Mouse (Mus musculus) lung, postnatal 14 days (tissue): ENCODE measurements around the gene Gm47289.

Experiments
- DNase-seq: peaks from one replicate; pipeline ENCODE4 v3.0.0; 2021

The Gm47289 gene

DNA sequence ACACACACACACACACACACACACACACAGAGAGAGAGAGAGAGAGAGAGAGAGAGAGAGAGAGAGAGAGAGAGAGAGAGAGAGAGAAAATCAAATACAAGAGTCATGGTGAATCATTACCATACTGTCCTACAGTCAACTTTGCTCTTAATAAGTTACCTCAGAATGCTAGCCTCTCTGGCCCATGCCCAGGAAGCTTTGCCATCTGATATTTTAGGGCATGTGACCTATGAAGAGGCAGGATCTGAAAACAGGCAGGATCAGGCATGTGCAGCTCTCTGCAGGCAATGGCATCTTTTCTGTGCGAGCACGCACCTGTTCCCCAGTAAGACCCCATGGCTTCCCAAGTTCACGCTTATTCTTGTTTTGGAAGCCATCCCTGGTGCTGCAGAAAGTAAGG lies 1.7 kb downstream of the Gm47289 start:
- no peak for DNase-seq

DNA sequence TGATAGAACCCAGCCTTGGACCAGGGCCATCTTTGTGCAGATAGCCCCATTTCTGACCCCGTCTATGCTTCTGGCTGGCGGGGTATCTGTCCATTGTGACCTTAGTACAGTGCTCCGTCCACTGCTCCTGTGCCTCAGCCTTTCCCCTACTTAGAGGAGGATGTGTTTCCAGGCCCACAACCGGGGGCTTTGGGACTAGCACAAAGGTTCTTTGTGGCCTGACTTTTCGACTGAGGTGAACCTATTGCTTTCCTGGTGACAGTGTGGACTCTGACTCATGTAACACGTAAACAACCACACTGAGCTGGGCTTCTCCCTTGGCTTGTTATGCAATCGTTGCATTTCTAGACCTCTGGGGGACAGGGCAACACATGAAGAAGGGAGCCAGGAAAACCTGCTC lies 5.8 kb downstream of the Gm47289 start:
- no peak for DNase-seq

DNA sequence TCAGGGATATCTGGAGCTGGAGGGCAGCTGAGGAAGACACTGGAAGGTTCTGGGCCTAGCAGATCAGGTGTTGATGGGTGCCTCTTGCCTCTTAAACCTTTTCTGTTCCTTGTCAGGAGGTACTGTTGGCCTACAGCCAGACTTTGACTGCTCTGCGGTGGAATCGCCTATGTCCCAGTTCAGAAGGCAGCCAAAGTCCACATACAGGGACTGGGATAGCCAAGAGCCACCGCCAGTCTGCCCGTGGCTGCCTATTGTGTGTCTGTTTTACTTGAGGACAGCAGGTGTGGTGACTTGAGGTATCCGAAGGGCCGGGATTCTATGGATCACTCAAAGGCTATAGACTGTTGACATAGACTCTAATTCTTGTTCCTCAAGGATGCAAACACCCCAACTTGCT lies 6.6 kb downstream of the Gm47289 start:
- no peak for DNase-seq

DNA sequence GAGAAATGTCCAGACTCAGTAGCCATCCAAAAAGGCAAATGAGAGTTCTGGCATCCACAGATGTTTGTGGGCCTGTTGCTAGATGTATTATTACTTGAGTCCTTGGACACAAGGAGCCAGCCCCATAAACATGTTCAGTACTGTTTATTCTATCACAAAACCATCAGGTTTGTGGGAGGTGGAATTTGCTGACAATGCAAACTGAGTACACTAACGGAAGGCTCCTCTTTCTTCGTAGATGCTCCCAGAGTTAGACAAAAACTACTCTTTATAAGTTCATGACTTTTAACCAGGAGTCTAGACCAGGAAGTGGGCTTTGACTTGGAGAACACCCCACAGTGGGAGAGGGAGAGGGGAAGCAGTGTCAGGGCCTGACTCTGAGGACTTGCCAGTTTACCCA lies 8.6 kb downstream of the Gm47289 start:
- no peak for DNase-seq

DNA sequence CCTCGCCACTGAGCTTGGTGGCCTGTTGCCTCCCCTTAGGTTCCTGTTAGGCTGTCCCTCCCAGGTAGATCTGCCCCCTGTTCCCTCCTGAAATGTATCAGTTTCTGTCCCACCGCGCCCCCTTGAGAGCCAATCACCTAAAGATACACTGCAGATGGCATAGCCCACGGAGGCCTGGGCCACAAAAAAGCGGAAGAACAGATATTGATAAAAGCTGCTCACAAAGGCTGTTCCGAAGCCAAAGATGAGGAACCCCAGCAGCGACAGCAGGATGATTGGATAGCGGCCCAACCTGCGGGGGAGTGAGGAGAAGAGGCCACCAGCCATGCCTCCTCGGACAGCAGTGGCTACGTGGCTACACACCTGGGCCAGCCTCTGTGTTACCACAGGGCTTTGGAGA lies 20.3 kb downstream of the Gm47289 start:
- no peak for DNase-seq

DNA sequence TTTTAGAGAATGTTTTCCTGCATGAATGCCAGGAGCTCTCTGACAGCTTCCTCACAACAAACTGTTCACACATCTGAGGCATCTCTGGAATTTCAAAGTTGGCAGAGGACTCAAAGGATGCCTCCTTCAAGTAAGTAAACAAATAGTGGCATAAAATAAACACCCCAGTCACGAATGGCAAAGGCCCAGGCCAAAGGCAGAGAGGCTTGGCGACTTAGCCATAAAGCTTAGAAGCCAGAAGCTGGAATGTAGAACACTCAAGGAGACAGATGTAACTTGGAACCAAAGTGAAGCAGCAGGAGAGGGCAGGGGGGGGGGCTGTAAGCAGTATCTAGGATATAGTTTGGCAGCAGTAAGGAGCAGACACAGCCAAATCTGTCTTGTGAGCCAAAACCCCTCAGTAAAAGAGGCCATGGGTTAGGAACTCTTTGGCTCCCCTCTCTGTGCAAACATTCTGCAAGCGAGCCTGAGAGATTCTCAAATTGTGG lies 22.3 kb downstream of the Gm47289 start:
- DNase-seq: peak; percentile 73

DNA sequence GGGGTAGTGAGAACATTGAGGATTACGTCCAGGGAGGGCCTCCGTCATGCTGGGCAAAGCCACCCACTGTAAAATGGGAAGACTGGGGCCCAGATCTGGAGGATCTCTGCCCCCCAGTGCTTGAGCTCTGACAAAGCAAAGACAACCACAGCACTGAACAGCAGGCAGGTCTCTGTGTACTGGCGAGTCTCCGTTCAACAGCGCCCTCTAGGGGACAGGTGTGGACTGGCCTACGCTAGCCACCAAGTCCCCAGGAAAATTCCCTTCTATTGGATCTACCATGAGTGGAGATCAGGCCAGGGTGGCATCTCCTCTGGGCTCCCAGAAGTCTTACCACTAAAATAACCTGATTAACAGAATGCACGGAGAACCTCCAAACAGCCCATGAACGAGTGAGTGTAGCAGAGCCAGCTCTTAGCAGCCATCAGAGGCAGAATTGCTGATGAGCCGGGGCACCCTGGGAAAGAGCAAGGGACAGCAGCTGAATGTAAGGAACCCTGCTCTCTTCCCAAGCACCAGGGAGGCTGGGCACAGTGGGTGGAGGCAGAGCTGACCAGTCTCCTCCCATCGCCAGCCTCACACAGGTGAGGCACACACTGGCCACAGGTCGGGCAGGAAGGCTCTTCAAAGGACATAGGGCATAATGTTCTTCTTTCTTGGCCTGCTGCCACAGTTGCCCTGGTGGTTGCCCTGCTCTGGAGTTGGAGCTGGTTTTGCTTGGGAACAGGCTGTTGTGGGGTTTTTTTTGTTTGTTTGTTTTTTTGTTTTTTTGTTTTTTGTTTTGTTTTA lies 33.4 kb downstream of the Gm47289 start:
- peak; percentile 65 for DNase-seq

DNA sequence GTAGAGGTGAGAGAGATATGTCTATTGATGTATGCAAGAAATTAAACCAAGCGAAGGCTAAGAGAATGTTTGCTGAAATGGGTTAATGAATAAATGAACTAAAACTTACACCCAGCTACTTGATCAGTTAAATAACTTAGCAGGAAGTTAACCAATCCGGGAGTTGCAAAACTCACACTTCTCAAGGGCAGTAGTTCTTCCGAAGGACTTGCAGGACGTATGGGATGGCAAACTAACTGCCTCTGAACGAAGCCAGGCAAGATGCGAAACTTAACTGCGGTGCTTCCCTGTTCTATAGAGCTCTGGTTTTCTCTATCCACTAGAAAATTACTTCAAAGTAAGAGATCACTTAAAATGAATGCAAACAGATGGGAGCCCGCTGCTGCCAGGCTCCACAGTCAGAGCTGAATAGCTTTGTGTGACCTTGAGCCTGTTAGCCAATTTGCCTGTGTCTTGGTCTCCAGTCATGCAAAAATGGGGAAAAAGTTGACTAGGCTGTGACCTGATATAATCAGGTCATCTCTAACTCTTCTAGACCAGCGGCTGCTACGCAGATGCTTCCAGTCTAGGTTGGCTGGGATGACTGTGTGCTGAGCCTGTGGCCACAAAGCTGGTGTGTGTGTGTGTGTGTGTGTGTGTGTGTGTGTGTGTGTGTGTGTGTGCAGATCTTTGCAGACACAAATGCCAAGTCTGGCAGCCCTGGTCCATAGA lies 40.3 kb downstream of the Gm47289 start:
- DNase-seq: no peak

DNA sequence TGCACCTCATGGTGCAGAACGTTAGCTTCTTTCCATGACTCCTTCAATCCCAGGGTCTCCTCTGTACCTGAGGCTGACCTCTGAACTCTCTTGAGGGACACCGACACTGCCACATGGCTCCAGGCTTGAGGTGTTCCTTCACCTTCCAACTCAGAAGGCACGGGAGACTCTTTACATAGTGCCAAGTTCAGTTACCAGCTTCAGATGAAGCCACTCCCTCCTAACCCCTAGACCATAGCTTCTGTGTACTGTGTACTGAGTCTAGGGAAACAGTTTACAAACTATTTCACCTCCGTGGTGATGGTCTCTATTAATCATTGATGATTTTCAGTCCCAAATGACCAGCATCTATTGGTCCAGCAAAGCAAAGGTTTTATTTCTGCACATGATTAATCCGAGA lies 42.7 kb downstream of the Gm47289 start:
- no peak for DNase-seq

DNA sequence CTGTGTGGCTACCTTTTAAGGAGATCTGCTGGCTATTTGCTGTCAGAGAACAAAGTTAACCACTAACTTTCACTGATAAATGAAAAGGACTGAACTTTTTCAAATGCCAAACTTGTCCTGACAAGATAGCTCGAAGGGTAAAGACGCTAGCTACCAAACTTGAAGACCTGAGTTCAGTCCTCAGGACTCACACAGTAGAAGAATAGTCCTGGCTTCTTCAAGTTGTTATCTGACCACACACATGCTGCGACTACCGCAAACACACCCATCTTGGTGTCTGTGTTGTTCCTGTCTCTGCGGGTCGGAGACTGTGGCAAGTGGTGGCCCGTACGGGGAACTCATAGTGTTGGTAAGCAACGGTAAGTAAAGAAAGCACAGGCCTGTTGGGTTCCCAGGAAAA lies 44.7 kb downstream of the Gm47289 start:
- DNase-seq: no peak

DNA sequence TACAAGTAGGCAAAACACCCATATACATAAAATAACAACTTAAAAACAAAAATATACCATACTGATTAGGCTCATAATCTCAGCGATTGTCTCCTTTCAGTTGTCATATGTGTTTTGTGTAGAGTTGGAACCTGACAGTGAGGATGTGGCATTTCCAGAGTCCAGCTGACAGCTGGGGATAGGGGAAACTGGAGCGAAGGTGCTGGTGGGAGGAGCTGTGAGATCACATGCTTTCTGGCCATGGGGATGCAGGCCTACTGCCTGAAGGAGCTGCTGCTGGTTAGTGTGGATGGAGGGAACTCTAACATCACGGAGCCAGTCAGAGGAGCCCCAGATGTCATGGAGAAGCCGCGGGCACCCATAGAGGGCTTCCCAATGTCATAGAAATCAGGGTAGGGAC lies 46.8 kb downstream of the Gm47289 start:
- DNase-seq: no peak

DNA sequence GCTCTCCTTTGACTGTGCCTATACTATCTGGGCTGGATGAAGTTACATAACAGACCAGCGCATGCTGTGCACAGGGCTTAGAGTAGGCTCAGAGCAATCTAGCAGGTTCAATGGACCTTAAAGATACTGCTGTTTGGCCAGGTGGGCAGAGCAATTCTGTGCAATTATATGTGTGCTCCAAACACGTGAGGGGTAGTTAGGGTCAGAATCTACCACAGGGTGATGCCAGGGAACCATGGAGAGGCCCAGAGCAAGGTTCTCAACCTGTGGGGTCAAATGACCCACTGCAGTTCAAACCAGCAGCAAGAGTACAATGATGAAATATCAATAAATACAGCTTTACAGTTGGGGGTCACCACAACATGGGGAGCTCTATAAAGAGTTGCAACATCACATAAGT lies 47.7 kb downstream of the Gm47289 start:
- DNase-seq: no peak

DNA sequence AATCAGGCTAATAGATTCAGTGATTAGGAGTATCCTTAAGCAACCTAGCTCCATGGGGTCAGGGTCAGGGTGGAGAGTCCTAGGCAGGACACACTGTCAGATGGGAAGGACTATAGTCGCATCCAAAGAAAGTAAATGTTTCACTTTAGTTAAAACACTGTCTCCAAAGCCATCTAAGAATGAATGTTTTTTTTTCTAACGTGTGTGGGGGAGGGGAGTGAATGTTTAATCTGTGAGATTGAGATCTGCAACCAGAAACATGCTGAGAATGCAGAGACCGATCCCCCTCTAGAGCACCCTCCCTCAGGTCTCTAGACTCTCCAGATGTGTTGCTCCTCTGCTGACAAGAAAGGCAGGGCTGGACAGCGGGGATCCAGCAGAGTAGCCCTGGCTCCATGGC lies 48.2 kb downstream of the Gm47289 start:
- no peak for DNase-seq

DNA sequence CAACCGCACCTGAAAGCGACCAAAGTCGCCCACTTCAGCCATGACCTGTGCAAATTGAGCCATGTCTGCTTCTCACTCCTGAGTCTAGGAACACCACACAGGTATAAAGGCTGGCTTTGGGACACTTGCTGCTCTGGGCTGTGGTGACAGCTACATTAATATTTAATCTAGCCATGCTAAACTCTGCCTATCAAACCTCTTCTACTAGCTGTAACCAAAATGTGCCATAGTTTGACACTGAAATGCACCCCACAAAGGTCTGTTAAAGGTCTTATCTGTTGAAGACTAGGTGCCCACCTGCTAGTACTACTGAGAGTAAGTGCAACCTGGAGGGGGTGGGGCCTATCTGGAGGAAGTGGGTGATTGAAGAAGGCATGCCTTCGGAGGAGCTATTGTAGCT lies 50.0 kb downstream of the Gm47289 start, which contains the start of gene Slc22a13:
Gene Slc22a13 (minus strand): TSS at position 101 of the 400 bp plus-strand sequence.
- no peak for DNase-seq
